Mouse (Mus musculus) adrenal gland, adult 2 months (tissue): ENCODE measurements around the gene B230118H07Rik. TPM values are rescaled to one million over a fixed set of nuclear protein-coding genes. Genes with fewer than 3 reads are reported as not detected.
A peak's percentile ranks its signal among the peaks of the same experiment; 100 is the strongest.

ENCODE experiments used
- DNase-seq: peaks from one replicate; pipeline ENCODE4 v3.0.0; 2021
- long read RNA-seq: library from polyadenylated mRNA; stranded (forward); transcript quantifications from one replicate; pipeline ENCODE4 v2.0.0, GENCODE M21; 2021
- polyA plus RNA-seq: library from polyadenylated mRNA; depleted of rRNA; stranded (reverse); fragments of >200 nt; gene quantifications from 2 replicates; pipeline ENCODE4 v1.2.3, GENCODE M21; 2012; rRNA removed
- total RNA-seq, 2 experiments: library from RNA; stranded (reverse); gene quantifications; 2 replicates each; pipeline ENCODE4 v1.2.3; 2021

The B230118H07Rik gene
- total RNA-seq (10 to 100 TPM; 18.8 to 34.2 TPM), polyA plus RNA-seq (0.19 and 0.34 TPM in 2 replicates)
- long read RNA-seq, transcript B230118H07Rik-203 (7 exons, 2,273 nt), result major isoform, 19 of 26 reads
- long read RNA-seq, partial matches to known transcripts, result 4 of 26 reads
- long read RNA-seq, other reads (novel, unspliced or antisense), result 3 of 26 reads

DNA sequence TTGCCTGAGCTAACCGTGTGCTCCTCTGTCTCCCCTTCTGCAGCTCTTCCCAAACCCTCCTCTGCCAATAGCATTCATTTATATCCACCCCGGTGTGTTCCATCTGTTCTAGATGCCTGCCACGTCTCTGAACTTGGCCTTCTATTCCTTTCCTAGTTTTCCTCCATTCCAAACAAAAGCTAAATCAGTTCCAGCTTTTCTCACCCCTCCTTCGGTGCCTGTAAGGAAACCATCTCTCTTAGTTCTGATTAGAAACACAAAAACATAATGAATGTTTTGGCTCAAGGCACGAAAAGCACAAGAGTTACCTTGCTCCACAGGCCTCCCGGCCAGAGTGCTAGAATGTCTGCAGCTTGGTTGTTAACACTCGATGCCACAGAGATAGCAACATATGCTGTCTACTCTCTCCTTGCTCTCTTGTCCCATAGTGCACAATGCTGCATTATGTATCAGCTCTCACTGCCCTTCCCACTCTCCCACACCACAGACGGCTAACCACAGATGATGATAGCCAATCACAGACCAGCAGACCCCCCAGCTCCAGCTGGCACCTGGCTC is at the start of gene B230118H07Rik, which contains the start of gene Rag1:
B230118H07Rik (minus strand) TSS at position 419 of the 558 bp plus-strand sequence.
Rag1 (minus strand) TSS at position 388 of the 558 bp plus-strand sequence.
- no peak for DNase-seq

DNA sequence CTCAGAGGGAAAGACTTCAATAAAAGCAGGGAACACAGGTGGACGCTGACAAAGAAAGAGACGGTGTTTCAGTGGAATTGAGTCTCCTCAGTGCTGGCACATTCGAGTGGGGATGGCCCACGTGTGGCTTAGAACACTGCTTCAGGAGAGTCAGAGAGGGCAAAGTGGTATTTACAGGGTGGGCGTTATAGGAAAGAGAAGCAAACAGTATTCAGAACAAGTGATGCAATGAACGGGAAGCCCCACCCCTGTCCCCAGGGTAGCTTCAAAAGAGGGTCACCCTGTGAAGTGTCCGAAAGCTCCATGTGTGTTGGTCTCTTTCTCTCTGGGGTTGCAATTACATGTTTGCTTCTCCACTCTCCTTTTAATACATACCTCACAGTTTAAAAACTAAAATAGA is 46.3 kb upstream of the B230118H07Rik start:
- no peak for DNase-seq

DNA sequence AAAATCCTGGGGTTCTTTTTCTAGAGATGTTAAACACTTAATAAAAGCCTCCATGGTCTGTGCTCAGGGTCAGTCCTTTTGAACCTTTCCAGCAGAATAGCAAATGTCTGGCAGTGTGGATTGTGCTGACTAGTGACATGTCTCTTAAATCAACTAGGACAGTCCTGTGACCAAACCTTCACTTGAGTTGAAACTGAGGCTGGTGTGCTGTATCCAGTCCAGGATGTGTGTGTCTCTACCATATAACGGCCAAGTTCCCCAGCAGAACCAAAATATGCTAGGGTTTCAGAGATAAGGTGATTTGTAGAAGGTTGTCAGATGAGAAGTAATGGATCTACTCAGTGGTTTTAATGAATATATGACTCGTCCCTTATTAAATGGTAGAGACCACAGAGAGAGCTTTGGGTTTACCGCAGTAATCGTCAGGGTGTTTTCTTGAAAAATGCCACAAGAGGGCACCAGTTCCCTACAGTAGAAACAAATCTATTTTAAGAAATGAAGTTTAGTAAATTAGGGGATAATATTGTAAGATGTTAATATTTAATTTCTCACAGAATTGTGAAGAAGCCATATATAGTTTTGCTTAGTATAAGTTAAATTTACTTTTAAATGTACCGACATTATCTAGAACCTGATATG is 44.4 kb upstream of the B230118H07Rik start:
- DNase-seq, result no peak

DNA sequence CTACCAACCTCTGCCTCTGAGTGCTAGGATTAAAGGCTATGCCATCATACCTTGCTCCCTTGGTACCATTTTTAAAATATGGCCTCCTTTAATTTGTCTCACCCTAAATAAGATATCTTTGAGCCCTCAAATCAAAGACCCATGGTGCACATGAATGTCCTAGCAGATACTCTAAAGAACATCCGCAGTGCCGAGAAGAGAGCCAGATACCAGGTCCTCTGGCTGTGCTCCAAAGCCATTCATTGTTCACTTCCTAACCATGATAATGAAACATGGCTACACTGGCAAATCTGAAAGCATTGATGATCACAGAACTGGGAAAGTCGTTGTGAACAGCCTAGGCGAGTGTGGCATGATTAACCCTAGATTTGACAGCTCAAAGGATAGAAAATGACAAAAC is 43.7 kb upstream of the B230118H07Rik start:
- no peak for DNase-seq

DNA sequence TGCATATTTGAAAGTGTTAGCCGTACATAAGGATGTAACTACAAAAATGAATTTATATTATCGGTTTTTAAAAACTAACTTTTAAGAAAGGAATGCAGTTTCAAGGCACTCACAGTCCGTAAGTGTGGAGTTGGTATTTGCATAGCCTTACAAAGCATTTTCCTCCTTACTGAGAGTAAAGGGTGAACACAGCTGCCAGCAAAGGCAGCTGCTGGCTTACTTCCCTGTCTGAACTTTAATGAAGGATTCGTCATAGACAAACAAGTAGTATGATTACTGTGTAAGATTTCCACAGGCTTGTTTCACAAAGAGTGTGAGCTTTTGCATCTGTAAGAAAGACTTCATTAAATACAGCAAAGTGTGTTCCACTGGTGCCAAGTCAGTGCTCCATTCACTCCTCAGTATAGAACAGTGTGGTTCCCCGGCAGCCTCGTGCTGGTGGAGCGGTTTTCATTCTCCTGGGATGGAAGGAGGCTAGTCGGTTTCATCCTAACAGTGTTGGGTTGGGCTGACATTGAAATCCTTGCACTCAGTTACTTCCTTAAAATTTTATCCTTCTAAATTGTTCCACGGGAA is 41.0 kb upstream of the B230118H07Rik start:
- DNase-seq, result no peak

DNA sequence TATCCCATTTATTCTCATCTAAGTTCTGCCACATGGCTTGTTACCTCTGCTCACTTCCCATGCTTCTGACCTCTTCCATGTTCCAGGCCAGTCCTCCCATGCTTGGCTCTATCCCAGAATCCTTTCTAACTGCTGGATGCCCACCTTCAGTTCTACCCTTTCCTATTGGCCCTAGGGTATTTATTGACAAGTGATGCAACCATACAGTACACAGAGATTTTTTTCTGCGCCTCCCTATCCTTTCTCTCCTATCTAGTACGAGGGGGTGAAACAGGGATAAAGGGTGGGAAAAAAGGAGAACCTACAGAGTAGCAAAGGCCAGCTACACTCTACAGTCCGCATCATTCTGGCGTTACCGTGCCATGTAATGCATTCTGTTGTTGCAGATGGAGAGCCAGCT is 38.7 kb upstream of the B230118H07Rik start:
- DNase-seq, result no peak

DNA sequence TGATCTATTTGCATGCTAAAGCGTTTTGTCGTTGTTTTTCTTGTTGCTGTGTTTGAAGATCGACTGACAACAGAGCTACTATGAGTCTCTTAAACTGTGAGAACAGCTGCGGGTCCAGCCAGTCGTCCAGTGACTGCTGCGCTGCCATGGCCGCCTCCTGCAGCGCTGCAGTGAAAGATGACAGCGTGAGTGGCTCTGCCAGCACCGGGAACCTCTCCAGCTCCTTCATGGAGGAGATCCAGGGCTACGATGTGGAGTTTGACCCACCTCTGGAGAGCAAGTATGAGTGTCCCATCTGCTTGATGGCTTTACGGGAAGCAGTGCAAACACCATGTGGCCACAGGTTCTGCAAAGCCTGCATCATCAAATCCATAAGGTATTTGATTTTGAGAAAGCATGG is 35.1 kb upstream of the B230118H07Rik start:
- peak; percentile 17 for DNase-seq

DNA sequence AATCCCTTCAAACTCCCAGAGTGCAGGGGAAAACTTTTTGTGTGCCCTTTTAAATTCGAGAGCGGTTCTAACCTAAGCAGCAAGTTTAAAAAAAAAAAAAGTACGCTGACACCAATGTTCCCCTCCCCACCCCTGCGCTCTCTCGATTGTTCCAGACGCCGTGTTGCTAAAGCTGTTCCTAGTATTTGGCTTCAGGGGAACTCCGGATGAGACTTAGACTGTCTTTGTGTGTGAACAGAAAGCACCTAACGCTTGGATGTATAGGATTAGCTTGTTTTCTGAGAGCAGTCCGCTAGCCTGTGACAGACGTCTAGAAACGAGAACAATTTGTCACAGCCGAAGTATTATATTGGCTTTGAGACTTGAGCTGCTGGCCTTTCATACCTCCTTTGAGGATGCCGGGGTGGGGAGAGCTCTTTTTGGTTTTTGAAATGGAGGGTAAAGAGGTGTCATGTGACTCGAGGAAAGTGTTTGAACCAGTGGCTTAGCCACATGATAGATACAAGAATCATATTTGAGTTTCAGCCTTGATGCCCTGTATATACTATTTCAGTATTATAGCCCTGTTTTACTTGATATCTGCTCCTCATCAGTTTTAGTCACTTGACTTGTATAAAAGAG is 29.9 kb upstream of the B230118H07Rik start:
- DNase-seq, result peak; percentile 33

DNA sequence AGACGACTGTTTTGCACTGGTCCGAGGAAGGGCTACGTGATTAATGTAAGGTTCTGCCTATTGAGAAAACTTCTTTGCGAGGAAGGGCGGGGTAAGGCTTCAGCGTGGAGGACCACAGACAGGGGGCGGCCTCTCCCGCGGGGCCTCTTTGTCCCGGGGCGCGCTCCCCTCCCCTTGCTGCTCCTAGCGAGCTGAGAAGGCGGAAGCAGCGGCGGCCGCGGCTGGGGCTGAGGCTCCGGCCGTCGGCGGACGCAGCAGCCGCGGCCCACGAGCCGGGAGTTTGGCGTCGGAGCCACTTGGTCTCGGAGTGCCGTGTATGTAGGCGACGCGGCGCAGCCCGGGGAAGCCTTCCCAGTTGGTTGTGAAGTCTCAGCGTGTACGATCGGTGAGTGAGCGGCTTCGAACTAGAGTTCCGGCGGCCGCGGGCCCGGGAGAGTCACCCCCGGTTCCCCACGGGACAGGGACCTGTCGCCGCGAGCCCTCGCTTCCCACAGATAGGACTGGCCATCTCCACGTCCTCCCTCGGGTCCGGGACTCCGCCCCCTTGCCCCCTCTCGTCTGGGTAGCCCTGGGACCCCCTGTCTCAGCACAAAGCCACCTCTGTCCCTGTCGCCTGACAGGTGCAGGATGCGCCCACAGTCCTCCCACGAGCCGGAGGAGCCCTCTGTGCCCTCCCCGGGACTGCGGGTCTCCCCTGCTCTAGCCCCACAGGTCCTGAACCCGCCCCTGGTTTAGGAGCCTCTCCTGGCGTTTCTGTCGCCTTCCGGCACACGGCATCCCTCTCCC is 29.1 kb upstream of the B230118H07Rik start, which contains the start of gene Traf6:
Traf6 (plus strand) TSS at position 194 of the 786 bp plus-strand sequence.
- DNase-seq, result peak; percentile 94

DNA sequence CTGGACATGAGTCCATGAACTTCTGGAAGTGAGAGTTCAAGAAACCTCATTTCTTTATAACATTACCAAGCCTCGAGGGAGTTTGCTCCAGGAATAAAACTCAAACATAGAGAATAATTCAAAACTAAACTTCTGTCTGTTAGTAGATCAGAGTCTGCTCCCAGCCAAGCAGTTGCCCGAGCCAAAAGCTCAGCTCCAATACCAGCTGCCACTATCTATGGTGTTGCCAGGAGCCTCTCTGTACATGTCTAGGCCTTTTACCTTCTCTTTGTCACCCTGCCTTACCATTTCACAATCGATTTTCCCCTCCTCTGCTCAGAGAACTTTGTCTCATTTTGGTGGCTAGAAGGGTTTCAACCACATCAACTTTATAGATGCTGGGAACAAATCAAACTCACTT is 24.2 kb upstream of the B230118H07Rik start:
- DNase-seq, result no peak

DNA sequence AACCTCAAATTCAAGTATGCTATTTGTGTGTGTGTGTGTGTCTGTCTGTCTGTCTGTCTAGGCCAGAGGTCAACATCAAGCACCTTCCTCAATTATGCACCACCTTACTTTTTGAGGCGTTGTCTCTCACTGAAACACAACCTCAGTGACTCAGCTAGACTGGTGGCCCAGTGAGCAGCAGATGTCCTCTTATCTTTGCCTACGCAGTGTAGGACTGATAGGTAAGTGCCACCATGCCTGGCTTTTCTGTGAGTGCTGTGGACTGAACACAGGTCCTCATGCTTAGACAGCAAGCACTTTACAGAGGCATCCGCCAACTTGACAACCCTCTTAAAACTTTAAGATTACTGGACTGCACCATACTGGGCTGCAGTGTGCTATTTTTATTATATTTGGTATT is 19.4 kb upstream of the B230118H07Rik start:
- DNase-seq, result no peak

DNA sequence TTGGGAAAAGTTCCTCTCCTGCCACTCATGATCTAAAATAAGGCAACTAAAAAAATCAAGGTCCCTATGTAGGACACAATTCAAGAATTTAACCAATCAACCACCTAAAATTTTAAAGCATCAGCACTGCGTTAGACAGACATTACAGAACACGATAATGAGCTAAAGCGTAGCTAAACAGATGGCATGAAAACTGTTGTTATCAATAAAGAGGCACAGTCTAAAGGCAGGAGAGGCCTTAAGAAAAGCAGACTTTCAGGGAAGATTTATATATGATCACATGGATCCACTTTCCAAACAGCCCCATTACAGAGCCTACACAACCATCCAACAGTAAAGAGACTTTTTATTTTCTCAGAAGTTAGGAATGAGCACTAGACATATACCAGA is 16.4 kb upstream of the B230118H07Rik start:
- no peak for DNase-seq

DNA sequence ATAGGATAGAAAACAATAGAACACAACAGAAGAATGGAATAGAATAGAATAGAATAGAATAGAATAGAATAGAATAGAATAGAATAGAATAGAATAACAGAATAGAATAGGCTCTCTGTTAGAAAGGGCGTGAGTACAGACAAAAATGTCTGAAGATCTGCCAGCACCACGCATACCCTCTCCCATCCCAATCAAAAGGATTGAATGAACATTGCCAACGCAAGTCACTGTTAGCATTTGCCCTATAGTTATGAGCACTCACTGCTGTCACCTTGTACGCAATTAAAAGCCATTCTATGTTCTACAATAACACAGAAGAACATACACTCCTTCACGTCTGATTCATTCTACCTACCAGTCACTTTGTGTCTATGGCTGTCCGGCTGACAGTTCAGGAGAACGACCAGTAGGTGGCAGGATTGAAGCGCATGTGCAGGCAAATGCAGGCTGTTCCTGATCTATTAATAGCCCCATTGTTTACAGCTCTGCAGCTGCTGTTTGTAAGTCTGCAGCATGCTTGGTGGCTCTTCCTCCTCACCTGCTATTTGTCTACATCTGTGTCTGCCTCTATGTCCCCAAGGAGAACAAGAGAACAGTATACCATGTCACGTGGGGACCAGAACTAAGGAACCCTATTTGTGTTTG is 15.8 kb upstream of the B230118H07Rik start:
- peak; percentile 73 for DNase-seq

DNA sequence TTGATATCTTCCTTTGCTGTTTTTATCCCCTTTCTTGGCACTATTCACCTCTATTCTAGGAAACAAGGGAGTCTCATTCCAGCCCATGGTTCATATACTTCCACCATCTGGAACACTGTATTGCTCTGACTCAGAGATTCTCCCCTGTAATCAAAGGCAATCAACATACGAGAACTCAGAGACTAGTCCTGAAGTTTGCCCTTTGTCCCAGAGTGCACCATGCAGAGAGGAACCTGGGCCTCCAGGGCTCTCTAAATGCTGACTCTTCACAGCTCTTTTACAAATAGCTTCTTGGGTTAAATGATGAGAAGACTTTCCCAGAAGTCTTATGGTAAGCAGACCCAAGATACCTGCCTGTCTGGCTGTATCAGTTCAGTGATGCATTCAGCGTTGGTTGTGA is 11.2 kb upstream of the B230118H07Rik start:
- DNase-seq, result no peak

DNA sequence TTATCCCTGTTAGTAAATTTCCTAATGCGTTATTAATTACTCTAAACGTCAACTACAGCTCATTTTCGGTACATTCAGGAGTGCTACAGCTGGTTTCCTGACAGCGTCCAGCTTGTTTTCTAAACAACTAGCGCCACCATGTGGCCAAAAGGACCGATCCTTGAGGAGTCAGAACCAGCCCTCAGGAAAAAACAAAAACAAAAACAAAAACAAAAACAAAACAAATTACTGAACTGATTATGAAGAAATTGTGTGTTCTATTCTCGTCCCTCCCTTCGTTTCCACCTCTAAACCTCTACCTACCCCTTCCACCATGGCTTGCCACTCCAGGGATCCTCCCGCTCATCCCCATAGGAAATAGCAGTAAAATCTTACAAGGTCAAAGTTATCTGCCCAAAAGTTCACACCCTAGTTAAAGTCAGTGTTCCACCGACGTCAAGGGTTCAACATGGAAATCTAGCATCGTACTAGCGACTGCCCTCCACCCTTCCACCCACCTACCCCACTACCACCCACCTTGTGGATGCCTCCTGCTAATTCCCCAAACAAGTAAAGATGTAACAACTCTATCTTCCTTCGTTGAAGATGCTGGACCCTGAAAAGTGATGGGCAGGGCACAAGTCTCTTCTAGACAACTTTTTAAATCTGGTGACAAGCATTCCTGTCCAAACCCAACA is 3.7 kb upstream of the B230118H07Rik start:
- DNase-seq, result peak; percentile 61

DNA sequence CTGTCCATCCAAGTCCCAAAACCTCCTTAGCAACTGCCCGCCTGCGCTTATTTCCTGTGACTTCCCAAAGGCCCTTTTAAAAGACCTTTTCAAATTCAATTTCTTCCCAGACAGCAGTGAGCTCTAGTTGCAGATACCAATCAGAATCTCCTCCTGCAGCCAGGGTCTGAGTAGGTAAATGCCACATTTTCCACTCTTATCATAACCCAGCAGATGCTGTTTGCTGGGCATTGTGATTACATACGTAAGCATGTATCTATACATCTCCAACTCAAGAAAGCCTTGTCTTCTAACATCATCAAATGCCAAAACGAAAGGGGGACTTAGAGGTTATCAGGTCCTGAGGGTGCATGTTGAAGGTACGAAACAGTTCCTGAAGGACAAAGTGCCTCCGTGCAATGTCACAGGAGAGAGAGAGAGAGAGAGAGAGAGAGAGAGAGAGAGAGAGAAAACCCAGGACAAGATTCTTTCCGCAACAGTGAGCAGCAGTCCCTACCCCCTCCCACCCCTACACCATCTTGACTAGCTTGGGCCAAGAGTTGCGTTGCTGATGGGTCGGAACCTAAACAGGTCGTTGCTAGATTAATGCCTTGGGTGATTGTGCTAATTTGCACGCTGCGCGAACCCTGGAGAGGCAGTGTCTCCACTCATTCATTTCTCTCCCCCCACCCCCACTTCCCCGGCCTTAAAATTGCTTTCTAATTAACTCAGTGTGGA is 3.0 kb upstream of the B230118H07Rik start:
- peak; percentile 5 for DNase-seq

DNA sequence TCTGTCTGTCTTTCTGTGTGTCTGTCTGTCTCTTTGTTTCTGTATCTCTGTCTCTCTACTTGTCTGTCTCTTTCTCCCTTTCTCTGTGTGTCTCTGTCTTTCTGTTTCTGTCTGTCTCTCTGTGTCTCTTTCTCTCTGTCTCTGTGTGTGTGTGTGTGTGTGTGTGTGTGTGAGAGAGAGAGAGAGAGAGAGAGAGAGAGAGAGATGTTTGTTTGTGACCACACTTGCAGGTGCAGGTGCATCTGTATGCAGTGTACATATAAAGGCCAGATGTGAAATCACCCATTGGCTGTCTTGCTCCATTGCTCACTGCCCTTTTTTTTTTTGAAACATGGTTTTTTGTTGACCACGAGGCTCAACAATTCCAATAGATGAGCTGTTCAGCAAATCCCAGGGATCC is 1.1 kb upstream of the B230118H07Rik start:
- DNase-seq, result no peak

DNA sequence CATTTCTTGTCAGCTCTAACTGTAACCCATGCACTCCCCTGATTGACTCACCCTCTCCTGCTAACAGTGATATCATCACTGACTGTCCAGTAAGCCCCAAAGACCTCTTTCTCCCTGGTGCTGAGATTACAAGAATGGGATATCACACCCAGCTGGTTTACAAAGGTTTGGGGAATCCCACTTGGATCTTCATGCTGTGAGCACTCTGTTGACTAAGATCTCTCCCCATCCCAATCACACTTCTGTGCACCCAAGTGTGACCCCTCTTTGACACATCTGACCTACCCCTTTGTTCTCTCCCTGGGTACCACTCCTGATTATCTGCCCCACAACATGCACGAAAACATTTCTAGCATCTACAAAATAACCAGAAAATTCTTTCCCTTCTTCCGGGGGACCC is 971 bp downstream of the B230118H07Rik start:
- no peak for DNase-seq

DNA sequence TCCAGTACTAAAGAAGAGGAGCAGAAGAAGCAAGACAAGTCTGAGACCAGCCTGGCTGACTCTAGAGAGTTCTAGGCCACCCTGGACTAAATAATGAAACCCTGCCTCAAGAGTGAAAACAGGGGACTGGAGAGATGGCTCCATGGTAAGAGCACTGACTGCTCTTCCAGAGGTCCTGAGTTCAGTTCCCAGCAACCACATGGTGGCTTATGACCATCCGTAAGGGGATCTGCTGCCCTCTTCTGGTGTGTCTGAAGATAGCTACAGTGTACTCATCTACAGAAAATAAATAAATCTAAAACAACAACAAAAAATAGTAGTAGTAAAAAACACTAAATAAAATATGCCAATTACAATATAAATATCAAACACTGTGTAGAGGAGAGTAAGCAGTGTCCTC is 3.5 kb downstream of the B230118H07Rik start:
- no peak for DNase-seq

DNA sequence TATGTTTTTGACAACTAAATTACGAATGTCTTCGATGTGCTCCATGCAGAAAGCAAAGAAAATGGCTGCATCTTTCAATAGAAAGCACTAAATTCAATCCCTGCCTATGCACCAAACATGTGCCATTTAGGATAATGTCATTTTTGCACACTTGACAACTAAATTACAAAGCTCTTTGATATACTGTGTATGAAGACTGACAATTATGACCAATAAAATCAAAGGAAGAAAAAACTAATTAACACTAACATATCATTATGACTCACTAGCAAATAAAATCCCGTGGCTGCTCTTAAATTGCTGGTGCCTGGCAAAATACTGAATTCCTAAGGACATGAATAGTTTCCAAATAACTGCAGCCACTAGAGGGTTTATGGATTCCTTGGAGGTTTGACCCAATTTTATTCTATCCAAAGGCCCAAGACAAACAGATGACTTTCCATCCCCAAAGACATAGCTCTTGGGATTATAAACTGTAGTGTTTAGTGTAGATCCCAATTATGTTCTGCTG is 9.4 kb downstream of the B230118H07Rik start:
- no peak for DNase-seq
